Mouse (Mus musculus): ENCODE data around the gene Stac2. TPM values are rescaled to one million over a fixed set of nuclear protein-coding genes. Genes with fewer than 3 reads are reported as not detected.
A peak's percentile ranks its signal among the peaks of the same experiment; 100 is the strongest.

Gene Stac2
- polyA plus RNA-seq, 1 experiment = 1.2 TPM

GRCm38 (mm10) chr11:98044074-98044473 is 9.2 kb downstream of the Stac2 start:
- no peak for TF ChIP-seq POLR2A (IDR thresholded peaks at IDR 0.05; ENCODE audit: borderline replicate concordance, extremely low read depth, low read depth, low read length)
- 52% methylated on average over 5 of the region's 5 CpGs for WGBS
- Histone ChIP-seq H3K4me3 (replicated peaks; ENCODE audit: extremely low read depth, low read depth, low read length) (no peak overlapping the region), H3K4me1 (ENCODE audit: control insufficient read depth, insufficient read depth, low read length) (no peaks in the 10 kb centered on the region)
- no peak for DNase-seq

- no peak for TF ChIP-seq POLR2A (IDR thresholded peaks at IDR 0.05; ENCODE audit: borderline replicate concordance, extremely low read depth, low read depth, low read length)
- TF ChIP-seq CTCF (IDR thresholded peaks at IDR 0.05; ENCODE audit: insufficient read depth, low read length) = no peak
- 35% methylated on average over 6 of the region's 6 CpGs for WGBS
- no peak overlapping the region for H3K4me3 ChIP-seq (replicated peaks; ENCODE audit: extremely low read depth, low read depth, low read length)
- no peaks in the 10 kb centered on the region for H3K4me1 ChIP-seq (ENCODE audit: control insufficient read depth, insufficient read depth, low read length)
- DNase-seq = no peak
Observed at GRCm38 (mm10) chr11:98042741-98043140, 10.5 kb downstream of the Stac2 start.

GRCm38 (mm10) chr11:98040975-98041374 is 12.3 kb downstream of the Stac2 start:
- 84% methylated on average over 8 of the region's 8 CpGs for WGBS
- H3K4me1 ChIP-seq (ENCODE audit: control insufficient read depth, insufficient read depth, low read length) = peaks cover 4% of the 10 kb centered on the region; the same call in 1 of the 2 replicates
- no peak for DNase-seq
- no peak overlapping the region for H3K4me3 ChIP-seq (replicated peaks; ENCODE audit: extremely low read depth, low read depth, low read length)
- TF ChIP-seq POLR2A (IDR thresholded peaks at IDR 0.05; ENCODE audit: borderline replicate concordance, extremely low read depth, low read depth, low read length) = no peak
- no peak for TF ChIP-seq CTCF (IDR thresholded peaks at IDR 0.05; ENCODE audit: insufficient read depth, low read length)

GRCm38 (mm10) chr11:98037871-98038270 is 15.4 kb downstream of the Stac2 start:
- peaks cover 6% of the 10 kb centered on the region; the same call in 1 of the 2 replicates for H3K4me1 ChIP-seq (ENCODE audit: control insufficient read depth, insufficient read depth, low read length)
- H3K4me3 ChIP-seq (replicated peaks; ENCODE audit: extremely low read depth, low read depth, low read length) = no peak overlapping the region
- DNase-seq = no peak
- TF ChIP-seq POLR2A (IDR thresholded peaks at IDR 0.05; ENCODE audit: borderline replicate concordance, extremely low read depth, low read depth, low read length) = no peak
- TF ChIP-seq CTCF (IDR thresholded peaks at IDR 0.05; ENCODE audit: insufficient read depth, low read length) = no peak
- 48% methylated on average over 14 of the region's 14 CpGs for WGBS

- TF ChIP-seq POLR2A (IDR thresholded peaks at IDR 0.05; ENCODE audit: borderline replicate concordance, extremely low read depth, low read depth, low read length) (no peak), CTCF (IDR thresholded peaks at IDR 0.05; ENCODE audit: insufficient read depth, low read length) (no peak)
- H3K4me1 ChIP-seq (ENCODE audit: control insufficient read depth, insufficient read depth, low read length) = peaks cover 6% of the 10 kb centered on the region; the same call in 1 of the 2 replicates
- no peak for DNase-seq
- 2% methylated on average over 27 of the region's 27 CpGs for WGBS
- peak overlapping the region; percentile 8 for H3K4me3 ChIP-seq (replicated peaks; ENCODE audit: extremely low read depth, low read depth, low read length)
Observed at GRCm38 (mm10) chr11:98035977-98036377, 17.3 kb downstream of the Stac2 start.

GRCm38 (mm10) chr11:98034840-98035239 is 18.4 kb downstream of the Stac2 start:
- DNase-seq = no peak
- TF ChIP-seq POLR2A (IDR thresholded peaks at IDR 0.05; ENCODE audit: borderline replicate concordance, extremely low read depth, low read depth, low read length) (no peak), CTCF (IDR thresholded peaks at IDR 0.05; ENCODE audit: insufficient read depth, low read length) (no peak)
- WGBS = 41% methylated on average over 4 of the region's 4 CpGs
- Histone ChIP-seq H3K4me3 (replicated peaks; ENCODE audit: extremely low read depth, low read depth, low read length) (no peak overlapping the region), H3K4me1 (ENCODE audit: control insufficient read depth, insufficient read depth, low read length) (peaks cover 6% of the 10 kb centered on the region; the same call in 1 of the 2 replicates)

GRCm38 (mm10) chr11:98034061-98034460 is 19.2 kb downstream of the Stac2 start:
- no peak for TF ChIP-seq POLR2A (IDR thresholded peaks at IDR 0.05; ENCODE audit: borderline replicate concordance, extremely low read depth, low read depth, low read length)
- no peak for TF ChIP-seq CTCF (IDR thresholded peaks at IDR 0.05; ENCODE audit: insufficient read depth, low read length)
- Histone ChIP-seq H3K4me1 (ENCODE audit: control insufficient read depth, insufficient read depth, low read length) (peaks cover 6% of the 10 kb centered on the region; the same call in 1 of the 2 replicates), H3K4me3 (replicated peaks; ENCODE audit: extremely low read depth, low read depth, low read length) (no peak overlapping the region)
- WGBS = 78% methylated on average over 5 of the region's 5 CpGs
- no peak for DNase-seq

- peaks cover 6% of the 10 kb centered on the region; the same call in 1 of the 2 replicates for H3K4me1 ChIP-seq (ENCODE audit: control insufficient read depth, insufficient read depth, low read length)
- peak; percentile 82 for TF ChIP-seq CTCF (IDR thresholded peaks at IDR 0.05; ENCODE audit: insufficient read depth, low read length)
- TF ChIP-seq POLR2A (IDR thresholded peaks at IDR 0.05; ENCODE audit: borderline replicate concordance, extremely low read depth, low read depth, low read length) = no peak
- DNase-seq = peak; percentile 76
- H3K4me3 ChIP-seq (replicated peaks; ENCODE audit: extremely low read depth, low read depth, low read length) = no peak overlapping the region
- 8% methylated on average over 5 of the region's 5 CpGs for WGBS
Observed at GRCm38 (mm10) chr11:98031443-98031770, 21.9 kb downstream of the Stac2 start.

GRCm38 (mm10) chr11:98030701-98031442 is 22.4 kb downstream of the Stac2 start:
- TF ChIP-seq CTCF (IDR thresholded peaks at IDR 0.05; ENCODE audit: insufficient read depth, low read length) (no peak), POLR2A (IDR thresholded peaks at IDR 0.05; ENCODE audit: borderline replicate concordance, extremely low read depth, low read depth, low read length) (no peak)
- DNase-seq = no peak
- 64% methylated on average over 5 of the region's 5 CpGs for WGBS
- Histone ChIP-seq H3K4me3 (replicated peaks; ENCODE audit: extremely low read depth, low read depth, low read length) (no peak overlapping the region), H3K4me1 (ENCODE audit: control insufficient read depth, insufficient read depth, low read length) (peaks cover 4% of the 10 kb centered on the region; the same call in 1 of the 2 replicates)

- peaks cover 4% of the 10 kb centered on the region; the same call in 1 of the 2 replicates for H3K4me1 ChIP-seq (ENCODE audit: control insufficient read depth, insufficient read depth, low read length)
- 17% methylated on average over 7 of the region's 7 CpGs for WGBS
- TF ChIP-seq POLR2A (IDR thresholded peaks at IDR 0.05; ENCODE audit: borderline replicate concordance, extremely low read depth, low read depth, low read length) (no peak), CTCF (IDR thresholded peaks at IDR 0.05; ENCODE audit: insufficient read depth, low read length) (no peak)
- no peak for DNase-seq
- no peak overlapping the region for H3K4me3 ChIP-seq (replicated peaks; ENCODE audit: extremely low read depth, low read depth, low read length)
Observed at GRCm38 (mm10) chr11:98027785-98028184, 25.5 kb downstream of the Stac2 start.

All from lung, adult 2 months (tissue).